Mouse (Mus musculus) spleen, adult 2 months (tissue): ENCODE measurements at regions not wholly inside any gene's neighbourhood (a gene's known extent, or its start where the extent isn't known, plus 50 kb on each side); places are given as distances from the start of the nearest gene placed in this dataset.

Experiments
- CTCF ChIP-seq: fragments of 200-500 bp; IDR thresholded peaks from 2 replicates; pipeline ENCODE4 v1.5.1; 2011; ENCODE audit warnings: mild to moderate bottlenecking, inconsistent platforms; ENCODE audit not compliant: insufficient read depth, insufficient read length, insufficient replicate concordance; ENCODE audit errors: extremely low read depth
- POLR2A ChIP-seq: fragments of 200-500 bp; IDR thresholded peaks from 2 replicates; pipeline ENCODE4 v1.6.1; 2011; ENCODE audit warnings: low read depth, low read length, inconsistent platforms

- TF ChIP-seq CTCF, result no peak
- no peak for TF ChIP-seq POLR2A
Measured at GRCm38 (mm10) chr1:77748483-77749465, 233.9 kb upstream of the Epha4 start.
